Mouse (Mus musculus) cerebellum, adult 11-12 months (tissue): ENCODE measurements around the gene Gm20388.

Experiments
- DNase-seq: peaks from one replicate; pipeline ENCODE4 v3.0.0; 2022

Gene Gm20388

DNA sequence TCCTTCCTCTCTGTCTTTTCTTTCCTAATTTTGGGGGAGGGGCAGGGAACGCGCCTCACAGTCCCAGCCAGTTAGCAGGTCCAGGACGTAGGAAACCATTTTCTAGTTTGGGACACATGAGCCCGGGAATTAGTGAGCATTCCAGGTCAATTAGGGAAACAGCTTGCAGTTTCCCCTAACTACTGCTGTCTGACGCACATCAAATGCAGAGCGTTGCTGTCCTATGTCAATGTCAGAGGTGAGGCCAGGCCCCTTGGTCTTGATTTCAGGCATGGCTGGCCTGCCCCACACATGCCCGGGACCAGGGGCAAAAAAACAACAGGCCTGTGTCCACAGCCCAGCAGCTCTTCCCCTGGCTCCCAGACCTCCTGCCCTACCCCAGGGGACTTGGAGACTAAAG, 1259.5 kb downstream of the Gm20388 start:
- DNase-seq: no peak

DNA sequence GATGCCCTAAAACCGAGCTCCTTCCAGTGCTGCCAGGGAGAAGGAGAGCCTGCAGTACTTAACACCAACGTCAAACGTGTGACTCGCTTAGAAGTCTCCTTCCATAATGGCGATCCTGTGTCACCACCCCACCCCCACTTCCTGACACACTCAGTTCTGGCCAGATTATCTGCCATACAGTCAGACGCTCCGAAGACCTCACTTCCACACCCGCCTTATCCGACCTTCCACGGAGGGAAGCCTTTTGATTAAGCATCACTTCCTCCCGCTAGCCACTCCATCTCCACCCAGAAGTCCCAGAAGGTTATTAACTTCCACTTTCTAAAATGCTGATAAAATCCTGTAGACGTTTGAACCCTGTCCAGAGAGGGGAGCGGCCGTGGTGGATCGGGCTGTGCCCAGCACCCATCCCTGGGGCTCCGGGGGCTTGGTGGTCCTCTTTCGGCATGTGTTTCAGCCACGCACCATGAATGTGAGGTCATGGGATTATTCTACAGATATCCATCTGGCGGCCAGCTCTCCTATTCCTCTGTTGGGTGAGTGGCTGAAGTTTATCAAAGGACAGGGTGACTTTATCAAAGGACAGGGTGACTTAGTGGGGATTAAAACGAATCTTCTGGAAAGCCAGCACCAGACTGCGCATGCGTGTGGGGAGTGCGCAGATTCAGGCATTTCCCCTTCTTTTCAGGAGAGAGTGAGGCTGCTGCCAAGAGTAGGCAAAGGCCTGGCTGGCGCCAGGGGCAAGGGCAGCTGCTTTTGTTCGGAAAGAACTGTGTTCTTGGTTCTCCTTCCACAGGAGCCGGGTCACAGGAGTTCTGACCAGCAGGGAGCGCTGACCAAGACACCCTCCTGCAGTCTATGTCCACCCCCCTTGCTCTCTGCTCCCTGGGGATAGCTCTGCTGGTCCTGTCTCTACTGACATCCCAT, 1260.2 kb downstream of the Gm20388 start:
- no peak for DNase-seq

DNA sequence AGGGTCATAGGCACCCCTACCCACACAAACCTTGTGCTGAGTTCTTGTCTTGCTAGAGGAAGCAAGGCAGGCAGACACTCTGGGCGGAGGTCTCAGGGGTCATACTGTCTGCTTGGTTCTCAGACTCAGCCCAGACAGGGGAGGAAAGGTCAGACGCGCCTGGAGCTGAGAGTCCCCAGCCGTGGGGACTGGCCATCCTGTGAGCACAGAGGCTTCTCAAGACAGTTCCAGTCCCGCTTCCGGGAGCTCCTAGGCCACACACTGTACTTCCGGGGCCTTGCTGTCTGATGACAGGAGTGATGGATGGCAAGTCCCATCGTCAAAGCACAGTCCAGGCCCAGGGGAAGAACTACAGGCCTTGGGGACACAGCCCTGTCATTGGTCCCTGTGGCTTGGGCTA, 1261.9 kb downstream of the Gm20388 start:
- DNase-seq: no peak

DNA sequence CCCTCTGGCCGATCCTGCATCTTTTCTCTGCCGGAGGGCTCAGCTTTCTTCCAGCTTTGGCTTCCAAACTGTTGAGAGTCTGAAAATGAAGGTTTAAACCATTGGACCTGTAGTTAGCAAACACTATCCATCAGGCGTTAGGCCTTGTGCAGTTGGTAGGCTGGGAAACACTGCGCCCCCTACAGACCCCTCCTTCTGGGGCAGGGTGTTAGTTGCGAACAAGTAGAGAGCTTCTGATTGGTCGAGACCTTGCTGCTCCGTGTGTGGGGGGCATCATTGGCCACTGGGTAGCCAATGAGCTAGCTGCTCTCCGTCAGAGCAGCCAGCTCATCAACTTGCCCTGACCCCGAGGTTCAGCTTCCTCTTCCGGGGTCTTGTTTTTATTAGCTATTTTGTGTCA, 1263.5 kb downstream of the Gm20388 start:
- no peak for DNase-seq

DNA sequence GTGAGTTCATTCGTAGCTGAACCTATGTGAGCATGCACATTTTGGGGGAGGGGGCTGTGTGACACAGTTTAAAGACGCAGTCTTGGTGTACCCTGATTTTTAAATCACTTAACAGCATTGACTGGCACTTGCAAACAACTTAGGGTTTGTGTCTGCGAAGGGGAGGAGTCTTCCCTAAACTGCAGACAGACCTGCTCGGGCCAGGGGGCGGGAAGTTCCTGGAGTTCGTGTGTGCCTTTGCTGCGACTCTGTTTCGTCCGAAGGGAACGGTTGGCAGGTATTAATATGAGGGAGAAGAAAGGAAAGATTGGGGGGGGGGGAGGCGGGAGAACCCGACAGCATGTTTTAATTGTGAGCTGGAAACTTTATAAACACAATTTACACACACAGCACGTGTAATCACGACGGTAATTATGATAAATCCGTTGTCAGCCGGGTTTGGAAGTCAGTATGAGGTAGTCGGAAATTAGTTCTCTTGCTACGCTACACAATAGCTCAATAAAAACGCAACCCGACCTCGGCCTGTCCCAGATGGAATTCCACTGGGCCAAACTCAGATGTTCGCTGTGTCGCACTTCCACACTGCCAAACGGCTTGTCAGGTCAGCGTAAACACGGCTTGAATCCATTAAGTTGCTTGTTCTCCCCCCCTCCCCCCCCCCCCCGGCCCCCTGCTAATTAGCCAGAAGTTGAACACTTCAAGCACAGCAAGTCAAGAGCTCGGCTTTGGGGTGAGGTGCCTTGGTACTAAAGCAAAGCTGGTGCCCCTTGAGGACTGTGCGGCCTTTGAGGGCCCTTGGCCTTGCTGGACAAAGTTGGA, 1264.3 kb downstream of the Gm20388 start:
- DNase-seq: no peak

DNA sequence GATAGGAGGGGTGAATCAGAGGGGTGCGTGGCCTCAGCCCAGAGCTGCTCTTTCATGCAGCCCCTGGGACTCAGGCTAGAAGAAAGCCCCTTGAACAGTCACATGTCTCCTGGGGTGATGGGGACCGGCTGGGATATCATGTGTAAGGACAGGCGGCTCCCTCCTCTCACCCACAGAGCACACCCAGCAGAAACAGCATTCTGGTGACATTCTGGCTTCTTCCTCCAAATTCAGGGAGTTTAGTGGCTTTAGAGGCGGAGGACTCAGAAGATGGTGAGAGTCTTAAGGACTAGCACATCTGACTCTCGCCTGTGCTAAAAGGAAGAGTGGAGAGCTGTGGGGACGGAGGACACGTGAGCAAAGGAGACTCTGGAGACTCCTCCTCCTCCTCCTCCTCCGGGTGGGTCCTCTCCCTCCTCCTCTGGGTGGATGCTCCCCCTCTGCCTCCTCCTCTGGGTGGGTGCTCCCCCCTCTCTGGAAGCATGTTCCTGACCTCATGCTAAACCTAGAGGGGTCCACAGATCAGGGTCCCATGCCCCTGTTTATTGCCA, 1265.0 kb downstream of the Gm20388 start:
- DNase-seq: no peak

DNA sequence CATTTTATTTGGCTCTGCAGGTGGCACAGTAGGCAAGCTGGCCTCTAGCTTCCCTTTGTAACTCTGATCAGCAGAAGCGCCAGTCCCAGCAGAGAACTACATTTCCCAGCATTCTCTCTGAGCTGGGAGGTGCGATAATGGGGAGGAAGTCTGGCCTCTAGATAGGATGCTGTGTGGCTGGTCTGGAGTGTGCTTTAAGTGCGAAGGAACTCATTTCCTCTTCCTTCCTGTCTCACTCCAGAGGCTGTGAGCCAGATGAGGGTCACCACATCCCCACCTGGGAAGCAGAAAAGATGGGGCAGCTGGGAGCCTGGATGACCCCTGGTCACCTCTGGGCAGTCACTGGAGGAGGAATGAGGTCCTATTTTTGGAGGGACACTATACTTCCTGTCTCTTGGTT, 1265.7 kb downstream of the Gm20388 start:
- no peak for DNase-seq

DNA sequence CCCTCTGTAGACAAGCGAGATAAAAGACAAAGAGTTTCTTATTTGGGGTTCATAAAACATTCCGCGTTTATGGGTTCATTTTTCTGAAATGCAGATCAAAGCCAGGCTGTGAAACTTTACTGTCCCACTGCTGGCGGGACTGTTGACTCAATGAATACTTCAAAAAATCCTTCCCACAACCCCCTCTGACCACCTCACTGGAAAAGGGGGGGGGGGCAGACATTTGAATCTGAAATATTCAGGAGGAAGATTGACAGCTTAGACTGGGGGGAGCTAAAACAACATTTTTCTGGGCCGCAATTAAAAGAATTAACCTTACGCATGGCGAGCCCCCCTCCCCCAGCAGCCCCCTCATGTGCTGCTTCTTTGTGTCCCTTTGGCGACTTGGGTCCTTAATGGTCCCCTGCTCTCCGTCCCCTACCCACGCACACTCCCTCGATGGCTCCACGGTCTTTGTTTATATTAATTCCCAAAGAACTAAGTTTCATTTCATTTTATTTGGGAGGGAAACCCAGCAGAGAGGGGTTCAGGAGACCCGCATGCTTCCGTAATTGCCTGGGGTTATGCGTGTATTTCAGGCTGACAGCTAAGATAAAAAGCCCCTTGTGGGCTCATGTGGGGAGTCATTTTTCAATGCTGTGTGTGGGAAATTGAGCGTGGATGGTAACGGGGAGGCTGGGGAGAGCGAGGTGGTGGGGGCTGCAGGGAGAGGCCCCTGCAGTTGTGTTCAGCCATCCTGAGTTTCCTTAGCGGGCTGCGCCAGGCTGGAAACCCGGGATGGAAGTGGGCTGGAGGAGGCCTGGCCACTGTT, 1270.0 kb downstream of the Gm20388 start:
- DNase-seq: no peak

DNA sequence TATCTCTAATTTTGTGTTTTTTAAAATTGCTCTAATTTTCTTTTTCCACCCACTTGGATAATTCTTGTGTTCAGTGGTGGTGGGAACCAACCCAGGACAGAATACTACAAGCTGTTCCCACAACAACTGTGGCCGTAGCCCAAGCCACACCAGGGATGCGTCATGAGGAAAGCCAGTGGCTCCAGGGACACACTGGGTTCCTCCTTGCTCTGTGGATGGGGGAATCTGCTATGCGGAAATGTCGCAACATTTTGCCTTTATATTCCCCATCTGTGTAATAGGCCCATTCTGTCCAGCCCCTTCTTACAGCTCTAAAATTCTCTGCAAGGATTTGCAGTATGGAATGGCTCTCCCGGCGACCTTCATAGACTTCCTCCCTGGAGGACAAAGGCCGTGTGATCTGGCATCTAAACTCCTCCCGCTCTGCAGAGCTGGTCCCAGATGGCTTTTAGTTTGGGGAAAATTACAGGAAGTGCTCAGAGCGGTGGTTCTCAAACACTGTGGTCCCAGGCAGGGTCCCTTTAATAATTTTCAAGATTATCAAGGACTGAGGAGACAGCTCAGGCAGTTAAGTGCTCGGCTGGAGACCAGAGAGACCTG, 1270.7 kb downstream of the Gm20388 start:
- DNase-seq: no peak

DNA sequence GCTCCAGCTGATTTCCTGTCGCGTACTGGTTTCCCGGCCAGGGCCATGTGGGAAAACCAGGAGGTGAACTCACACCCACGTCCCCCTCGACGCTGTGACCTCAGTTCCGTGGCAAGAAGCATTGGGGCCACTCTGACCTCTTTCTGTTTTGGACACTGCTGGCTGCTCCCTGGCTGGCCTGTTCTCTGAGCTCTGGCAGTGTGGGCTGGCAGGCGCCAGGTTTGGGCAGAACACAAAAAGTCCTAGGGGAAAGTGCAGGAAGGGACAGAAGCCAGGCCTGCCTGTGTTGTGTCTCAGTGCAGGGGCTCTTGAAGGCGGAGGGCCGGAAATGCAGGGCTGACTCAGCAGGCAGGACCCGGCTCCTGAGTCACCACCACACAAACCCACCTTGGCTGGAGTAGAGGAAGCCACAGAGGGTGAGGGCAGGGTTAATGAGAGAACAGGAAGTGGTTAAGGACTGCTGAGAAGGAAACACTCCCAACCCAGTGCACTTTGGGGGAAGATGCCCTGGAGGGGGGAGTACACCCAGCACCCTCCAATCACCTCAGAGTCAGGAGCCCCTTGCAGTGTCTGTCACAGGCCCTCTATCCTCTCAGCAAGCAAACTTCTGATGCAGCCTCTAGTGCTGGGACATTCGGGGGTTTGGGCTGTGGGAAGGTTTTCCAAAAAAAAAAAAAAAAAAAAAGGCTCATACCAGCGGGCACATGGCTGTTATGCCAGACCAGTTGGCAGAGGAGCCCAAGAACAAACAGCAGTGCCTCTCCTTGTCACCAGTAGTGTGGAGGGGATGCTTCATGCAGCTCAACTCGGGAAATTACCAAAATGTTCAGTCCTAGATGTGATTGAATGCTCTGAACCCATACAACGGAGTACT, 1277.1 kb downstream of the Gm20388 start:
- DNase-seq: no peak

DNA sequence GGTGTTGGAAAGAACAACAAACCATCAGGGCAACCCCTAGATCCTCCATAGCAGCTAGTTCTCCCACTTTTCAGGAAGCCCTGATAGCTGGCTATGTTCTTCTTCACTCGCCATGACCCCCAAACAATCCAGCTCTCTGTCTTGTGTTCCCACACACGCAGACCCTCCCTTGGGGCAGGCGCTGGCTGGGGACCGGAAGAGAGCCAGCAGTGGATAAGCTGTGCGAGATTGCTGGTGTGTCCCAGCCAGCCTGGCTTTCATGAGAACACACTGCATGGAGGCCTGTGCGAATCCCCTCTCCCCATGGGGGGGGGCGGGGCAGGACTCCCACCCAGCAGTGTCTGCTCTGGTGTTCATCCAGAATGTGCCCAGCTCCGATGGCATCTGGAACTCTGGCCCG, 1278.4 kb downstream of the Gm20388 start:
- no peak for DNase-seq

DNA sequence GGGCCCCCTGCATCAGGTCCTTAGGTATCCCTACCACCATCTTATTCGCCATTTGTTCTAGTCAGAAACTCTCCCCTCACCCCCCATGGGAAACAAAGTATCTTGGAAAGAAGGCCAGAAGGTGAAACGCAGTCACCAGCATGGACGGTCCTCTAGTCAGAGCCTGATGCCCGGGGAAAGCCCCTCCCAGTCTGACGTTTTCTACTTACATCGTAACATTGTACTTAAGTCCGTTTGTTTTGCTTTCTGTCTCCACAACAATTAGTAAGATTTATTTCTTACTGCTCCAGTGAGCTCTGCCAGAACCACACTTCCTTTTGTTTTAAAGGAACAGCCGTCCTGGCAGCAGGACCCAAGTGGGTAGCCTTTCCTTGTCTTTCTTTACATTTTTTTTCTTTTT, 1281.8 kb downstream of the Gm20388 start:
- no peak for DNase-seq

DNA sequence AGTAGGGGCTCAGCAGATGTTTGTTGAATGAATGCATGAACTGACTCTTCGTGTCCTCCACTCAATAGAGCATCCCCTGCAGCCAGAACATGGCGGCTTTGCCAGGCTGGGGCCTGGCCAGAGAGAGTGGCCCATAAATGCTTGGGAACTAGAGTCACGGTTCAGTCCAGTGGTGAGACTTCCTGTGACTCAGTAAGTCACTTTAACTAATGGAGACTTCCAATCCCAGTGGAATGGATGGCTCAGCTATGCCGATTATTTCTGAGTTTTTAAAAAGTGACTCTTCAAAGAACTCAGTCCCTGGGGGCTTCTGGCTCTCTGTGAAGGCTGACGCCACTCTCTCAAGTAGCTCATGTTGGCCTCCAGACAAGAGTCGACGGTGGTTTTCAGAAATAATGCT, 1285.3 kb downstream of the Gm20388 start:
- no peak for DNase-seq

DNA sequence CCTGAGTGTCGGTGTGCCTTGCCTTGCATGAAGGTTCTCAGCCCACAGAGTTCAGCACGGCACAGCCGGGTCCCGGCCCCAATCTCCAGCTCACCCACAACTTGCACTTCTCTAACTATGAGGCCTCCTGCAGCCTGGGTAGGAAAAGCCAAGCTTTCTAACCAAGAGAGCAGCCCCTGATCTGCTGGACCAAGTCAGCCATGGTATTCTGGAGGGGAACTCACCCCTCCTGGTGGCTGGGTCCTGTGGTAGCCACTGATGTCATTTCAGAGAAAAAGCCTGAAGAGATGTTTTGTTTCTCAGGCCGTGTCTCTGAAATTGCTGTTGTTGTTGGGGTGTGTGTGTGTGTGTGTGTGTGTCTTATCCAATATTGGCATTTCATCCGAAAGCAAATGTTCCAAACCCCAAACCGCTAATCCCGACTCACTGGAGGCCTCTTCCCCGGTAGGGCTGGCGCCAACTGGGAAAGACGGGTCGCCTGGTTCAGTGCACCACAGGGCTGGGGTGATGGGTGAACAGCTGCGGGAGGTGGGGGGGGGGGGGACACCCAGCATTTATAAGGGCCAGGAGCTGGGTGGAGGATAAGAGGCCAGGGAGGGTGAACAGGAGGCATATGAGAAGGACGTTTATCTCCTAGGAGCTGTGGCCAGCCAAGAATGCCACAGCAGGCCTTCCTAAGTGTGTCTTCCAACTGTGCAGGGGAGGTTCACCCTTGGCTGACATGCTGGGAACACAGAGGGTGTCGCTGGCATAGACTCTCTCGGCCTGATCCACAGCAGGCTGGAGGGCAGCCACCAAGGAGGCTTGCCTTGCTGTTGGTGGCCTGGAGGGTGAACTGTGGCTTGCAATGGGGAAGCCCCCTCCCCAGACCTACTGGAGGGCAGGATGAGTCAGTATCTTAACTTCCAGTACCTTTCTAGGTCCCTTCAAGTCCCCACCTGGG, 1286.4 kb downstream of the Gm20388 start:
- DNase-seq: no peak

DNA sequence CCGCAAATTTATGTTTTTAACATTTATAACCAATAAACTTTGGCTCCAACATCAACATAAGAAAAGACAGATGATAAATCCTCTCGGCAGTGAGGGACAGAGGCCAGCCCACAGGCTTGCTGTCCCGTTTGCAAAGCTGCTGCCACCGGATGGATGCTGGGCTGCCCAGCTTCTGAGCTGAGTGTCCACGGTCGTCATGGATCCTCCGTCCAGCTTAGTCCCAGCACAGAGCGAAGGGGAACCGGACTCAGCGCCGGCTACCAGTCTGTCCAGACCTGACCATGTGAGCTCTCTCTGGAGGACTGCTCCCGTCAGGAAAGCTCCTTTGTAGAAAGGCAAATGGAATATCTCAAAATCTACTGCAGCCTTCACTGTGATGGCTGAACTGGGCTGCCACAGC, 1289.4 kb downstream of the Gm20388 start:
- DNase-seq: no peak

DNA sequence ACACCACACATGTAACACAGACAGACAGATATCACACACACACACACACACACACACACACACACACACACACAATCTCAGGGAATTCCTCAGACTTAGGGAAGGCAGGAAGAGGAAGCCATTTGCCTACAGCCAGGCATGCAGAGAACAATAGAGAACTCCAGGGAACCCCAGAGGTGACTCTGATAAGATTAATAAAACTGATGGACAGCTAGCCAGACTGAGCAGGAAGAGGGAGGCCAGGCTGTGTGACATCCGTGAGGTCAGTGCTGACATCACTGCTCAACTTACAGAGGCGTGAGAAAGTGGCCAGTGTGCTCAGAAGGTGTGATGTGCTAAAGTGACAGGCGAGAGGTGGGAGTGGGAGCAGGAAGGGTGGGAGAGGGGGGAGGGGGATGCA, 1290.3 kb downstream of the Gm20388 start:
- no peak for DNase-seq

DNA sequence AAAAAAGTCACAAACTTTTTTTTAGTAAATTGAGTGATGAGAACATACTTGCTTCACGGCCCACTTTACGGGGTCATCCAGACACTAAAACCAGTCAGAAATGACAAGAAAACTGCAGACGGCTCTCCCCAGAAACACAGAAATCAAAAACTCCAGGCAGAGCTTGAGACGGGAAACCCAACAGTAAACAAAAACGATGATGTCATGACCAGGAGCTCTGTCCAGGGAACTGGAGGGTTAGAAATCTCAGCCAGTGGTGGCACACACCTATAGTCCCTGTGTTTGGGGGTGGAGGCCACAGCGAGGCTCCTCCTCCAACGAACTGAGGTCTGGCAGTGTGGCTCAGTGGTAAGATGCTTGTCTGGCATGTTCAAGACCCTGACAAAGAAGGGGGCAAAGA, 1291.0 kb downstream of the Gm20388 start:
- no peak for DNase-seq

DNA sequence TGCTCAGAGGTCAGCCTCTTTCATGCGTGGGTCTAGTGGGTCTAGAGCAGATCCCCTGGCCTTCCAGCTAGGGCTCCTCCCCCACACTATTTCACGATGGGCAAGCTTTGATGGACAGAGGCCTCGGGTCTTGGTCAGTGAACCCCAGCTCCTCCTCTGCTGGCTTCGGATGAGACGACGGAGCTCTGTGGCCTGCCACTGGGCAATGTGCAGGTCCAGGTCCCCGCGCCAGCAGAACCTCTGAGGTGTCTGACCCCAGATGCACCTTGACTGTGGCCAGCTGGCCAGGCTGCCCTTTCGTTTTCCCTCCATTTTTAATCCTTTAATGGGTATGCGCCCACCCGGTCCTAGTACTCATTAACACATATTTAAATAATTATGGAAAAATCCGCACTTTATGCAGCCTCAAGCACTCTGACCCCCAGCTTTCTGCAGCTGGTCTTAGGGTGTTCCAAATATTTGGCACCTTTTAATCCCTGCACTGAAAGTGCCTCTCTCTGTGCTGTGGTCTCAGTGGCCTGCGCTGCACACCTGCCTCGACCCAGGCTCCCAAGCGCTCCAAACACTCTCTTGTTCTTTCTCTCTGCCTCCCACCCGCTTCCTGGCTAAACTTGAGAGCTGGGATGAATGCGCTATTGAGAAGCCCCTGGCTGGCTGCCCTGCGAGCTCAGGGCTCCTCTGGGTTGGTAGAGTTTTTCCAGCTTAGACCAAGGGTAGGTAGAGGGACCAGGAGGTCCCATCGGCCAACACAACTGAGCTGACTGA, 1293.2 kb downstream of the Gm20388 start:
- peak; percentile 15 for DNase-seq

DNA sequence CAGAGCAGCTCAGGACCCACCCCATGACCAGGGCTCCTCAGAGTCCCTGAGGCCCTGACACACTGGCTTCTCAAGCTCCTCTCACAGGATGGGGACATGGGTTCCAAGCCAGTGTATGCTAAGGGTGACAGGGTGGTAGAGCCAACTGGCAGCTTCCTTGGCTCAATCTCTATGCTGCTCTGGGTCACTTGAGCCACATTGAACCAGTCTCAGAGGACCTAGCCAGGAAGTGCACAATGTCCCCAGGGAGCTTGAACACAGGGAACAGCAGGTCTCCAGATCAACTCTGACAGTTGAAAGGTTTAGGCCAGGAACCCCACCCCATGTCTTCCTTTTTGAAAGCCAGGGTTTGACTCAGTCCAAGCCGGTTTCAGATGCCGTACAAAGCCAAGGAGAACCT, 1296.5 kb downstream of the Gm20388 start:
- DNase-seq: no peak

DNA sequence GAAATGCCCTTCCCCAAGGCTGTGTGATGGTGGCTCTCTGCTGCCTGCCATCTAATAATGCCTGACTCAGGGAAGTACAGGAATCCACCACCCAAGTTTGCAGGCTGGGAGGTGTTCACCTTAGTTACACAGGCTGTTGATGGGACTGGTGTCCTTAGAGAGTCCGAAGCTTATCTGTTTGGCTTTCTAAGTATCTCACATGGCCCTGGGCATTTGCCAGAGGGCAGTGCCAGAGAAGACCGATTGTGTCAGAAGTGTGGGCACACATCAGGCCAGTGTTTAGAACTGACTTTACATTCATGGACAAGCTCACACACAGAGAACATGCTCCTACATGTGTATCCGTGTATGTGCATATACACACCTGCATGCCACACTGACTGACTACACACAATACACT, 1300.0 kb downstream of the Gm20388 start:
- no peak for DNase-seq
